Mouse (Mus musculus) left cerebral cortex, postnatal 36 days (tissue): ENCODE measurements at regions not wholly inside any gene's neighbourhood (a gene's known extent, or its start where the extent isn't known, plus 50 kb on each side); places are given as distances from the start of the nearest gene placed in this dataset.

Experiments
- DNase-seq, 2 experiments: peaks; one replicate each; pipeline ENCODE4 v3.0.0; 2021 to 2022; ENCODE audit warnings: low spot score in 2 of 2, mixed read lengths in 1 of 2
- intact Hi-C: fragments of 180-260 bp; cut with DNase I; formaldehyde crosslinking; loops from one replicate; pipeline ENCODE4 v1.15.1; 2025

DNA sequence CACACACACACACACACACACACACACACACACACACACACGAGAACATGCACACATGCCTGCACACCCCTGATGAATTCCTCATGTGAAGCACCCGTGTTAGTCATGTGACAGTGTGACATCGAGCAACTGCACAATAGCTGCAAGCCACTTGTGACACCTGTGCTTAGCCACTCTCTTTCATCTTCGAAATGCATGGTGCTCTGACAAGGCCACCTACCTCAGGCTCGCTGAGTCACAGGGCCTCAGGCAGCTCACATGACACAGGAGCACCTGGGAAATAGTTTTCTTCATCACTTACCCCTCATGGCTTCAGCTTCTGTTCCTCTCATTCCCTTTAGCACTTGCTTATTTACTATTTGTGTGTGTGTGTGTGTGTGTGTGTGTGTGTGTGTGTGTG, 213.4 kb upstream of the Zfp64 start:
- no peak for DNase-seq
- intact Hi-C loops: no loop called here

DNA sequence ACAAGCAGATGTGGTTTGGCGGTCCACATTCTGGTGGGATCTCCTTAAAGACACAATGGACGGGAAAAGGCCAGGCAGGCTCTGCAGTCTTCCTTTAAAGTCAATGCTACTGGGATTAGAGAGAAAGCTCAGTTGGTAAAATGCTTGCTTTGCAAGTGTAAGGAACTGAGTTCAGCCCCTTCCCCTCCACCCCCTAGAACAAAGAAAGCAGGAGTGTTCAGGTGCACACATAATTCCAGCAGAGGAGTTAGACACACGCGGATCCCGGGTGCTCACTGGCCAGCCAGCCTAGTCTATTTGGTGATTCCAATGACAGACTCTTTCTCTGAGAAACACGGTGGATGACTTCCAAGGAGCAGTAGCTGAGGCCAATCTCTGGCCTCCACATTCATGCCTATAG, 213.0 kb upstream of the Zfp64 start:
- DNase-seq: no peak
- intact Hi-C loops: no loop called here

DNA sequence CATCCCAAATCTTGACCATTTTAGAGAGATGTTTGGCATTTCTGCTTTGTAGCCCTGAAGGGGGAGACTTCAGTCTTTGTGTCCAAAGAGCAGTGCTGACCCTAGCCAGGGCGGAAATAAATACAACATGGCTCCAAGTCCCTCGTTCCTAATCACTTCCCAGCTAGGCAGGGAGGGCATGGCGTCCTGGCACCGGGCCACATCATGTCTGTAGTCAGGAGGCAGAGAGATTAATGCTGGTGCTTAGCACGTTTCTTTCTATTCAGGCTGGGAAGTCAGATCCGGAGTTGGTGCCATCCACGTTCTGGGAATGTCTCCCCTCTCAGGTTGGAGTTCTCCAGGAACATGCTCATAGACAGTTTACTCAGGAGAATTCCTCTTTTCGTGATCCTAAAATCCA, 206.3 kb upstream of the Zfp64 start:
- DNase-seq: no peak
- intact Hi-C loops: no loop called here

DNA sequence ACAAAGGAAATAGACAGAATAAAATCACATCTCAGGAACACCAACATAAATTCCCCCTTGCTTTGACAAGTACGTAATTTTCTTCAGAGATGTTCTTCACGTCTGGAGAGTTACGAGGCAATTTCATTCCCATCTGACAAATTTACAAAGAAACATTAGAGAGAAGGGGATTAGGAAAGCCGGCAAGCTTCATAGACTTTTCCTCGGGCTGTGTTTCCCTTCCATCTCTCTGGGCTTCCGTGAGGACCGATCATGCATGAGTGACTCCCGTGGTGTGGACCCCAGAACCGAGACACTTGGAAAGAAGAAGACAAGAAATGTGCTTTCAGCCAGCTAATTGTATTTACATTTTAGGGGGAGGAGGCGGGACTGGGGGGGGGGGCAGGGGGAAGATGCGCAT, 203.4 kb upstream of the Zfp64 start:
- intact Hi-C loops: no loop called here
- DNase-seq: no peak

DNA sequence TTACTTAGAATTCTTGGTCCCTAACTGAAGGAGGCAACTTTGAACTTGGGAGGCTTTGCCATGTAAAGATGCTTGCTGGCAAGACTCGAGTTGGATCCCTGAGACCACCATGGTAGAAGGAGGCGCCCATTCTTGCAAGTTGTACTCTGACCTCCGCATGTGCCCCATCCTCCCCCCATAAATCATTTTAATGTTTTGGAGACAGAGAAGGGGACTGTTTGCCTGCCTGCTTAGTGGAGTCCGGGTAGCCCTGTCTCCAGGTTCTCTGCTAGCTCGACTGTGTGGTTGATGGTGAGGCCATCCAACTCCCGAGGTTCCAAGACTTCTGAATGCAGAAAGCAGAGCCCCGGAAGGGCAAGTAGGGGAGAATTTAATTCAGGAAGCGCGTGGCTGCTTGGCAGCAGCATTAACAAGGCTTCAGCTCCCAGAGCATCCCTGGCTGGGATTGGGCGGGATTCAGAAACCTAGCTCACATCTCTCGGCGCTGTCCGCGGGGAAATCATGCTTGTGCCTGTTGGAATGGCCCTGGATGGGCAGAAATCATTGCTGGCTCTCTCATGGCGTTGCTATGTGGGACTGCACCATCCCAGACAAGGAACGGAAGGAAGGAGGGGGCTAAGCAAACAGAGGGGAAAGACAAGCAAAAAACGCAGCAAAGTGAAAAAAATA, 202.8 kb upstream of the Zfp64 start:
- intact Hi-C loops: no loop called here
- no peak for DNase-seq

DNA sequence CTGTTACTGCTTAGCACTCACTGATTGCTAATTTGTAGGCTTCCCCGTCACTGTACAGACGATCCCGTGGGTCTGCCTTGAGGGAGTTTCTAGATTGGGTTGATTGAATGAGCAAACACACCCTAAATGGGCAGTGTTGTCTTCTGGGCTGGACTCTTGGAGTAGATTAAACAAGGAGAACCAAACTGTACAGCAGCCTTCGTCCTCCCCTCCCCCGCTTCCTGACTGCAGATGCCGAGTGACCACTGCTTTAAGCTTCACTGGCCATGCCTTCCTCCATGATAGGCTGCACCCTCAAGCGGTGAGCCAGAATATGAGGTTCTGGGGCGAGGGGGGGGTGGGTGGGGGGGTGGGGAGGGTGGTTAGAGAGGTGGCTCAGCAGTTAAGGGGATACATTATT, 201.5 kb upstream of the Zfp64 start:
- intact Hi-C loops: no loop called here
- no peak for DNase-seq

DNA sequence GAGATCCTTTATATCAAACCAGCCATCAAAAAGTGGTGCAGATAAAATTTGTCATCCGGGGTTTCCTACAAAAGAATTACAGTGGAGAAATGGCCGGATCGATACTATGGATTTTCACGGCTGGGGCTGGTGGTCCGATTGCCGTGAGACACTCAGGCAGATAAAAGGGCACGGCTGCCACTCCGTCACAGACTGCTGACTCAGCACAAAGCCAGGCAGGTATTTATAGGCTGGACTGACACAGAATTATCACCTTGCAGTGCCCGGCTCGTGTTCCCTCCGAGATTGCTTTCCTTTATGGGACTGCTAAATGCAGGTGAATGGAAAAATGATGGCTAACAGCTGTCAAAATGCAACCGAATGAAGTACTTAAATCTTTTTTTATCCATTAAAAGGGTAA, 199.5 kb upstream of the Zfp64 start:
- DNase-seq: no peak
- intact Hi-C loops: no loop called here

DNA sequence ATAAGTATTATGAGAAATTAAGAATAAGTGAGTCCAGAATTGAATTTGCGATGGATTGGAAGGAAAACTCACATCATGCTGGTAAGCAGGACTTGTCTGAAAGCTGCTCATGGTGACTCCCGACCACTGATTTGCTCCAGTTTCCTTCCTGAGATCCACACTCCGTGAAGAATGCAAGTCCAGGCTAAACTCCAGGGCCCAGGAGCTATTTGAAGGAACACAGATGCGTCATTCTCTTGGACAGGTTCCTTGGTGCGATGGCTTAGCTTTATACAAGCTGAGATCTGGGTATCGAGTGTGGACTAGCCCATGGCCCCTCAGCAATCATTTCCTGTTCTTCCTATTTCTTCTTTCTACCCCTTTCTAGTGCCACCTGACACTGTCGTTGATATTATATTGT, 192.3 kb upstream of the Zfp64 start:
- intact Hi-C loops: no loop called here
- peak in 1 of 2 experiments; percentile 36 for DNase-seq

DNA sequence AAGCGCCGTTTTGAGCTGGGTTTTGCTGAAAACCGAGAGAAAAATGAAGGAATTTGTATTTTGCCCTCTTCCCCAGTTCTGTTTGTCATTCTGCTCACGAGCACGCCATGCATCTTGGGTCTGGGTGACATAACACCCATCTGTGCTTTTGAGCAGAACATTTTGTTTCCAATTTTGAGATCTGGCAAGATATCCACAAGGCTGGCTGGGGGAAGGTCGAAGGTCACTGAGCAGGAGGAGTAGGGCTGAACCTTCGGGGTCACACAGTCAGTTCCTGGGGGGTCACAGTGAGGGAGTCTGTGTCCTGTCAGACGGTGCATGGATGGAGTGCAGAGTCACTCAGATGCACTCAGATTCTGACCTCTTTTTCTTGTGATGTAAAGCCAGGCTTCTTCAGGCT, 186.8 kb upstream of the Zfp64 start:
- intact Hi-C loops: no loop called here
- DNase-seq: no peak

DNA sequence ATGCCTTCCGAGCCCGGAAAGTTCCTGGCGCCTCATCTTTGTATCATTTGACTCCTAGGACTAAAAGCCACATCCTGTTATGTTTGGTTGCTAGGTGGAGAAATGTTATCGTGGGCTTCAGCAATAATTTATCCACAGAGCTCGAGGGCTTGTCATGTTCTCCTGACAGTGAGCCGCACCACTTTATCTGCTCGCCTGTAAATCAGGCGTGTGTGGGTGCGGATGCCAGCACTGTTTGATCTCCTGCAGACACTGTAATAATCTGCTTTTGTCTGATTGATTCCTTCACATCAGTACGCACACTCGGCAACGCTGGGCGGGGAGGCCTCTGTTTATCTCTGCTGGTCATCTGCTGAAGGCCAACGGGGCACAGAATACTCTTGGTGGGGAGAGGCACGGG, 178.5 kb upstream of the Zfp64 start:
- intact Hi-C loops: no loop called here

DNA sequence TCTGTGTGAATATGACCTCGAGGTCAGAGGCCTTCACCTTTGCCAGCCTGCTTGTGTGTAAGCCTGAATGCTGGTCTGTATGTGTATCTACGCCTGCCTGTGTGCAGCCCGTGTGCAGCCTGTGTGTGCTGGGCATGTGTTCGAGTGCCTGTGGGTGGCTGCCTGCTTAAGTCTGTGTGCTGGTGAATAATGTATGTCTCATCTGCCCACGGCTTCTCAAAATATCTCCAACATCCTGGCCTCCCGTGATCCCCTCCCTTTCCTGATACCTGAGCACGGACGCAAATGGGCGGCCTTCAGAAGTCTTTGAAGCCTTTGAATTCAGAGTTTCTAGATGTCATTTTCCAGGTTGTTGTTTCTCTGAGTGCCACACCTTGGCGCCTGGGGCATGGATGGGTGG, 170.1 kb upstream of the Zfp64 start:
- peak in 1 of 2 experiments; percentile 59 for DNase-seq
- intact Hi-C loops: no loop called here

More for the DNA sequence above, 178.5 kb upstream of the Zfp64 start:
- no peak for DNase-seq

DNA sequence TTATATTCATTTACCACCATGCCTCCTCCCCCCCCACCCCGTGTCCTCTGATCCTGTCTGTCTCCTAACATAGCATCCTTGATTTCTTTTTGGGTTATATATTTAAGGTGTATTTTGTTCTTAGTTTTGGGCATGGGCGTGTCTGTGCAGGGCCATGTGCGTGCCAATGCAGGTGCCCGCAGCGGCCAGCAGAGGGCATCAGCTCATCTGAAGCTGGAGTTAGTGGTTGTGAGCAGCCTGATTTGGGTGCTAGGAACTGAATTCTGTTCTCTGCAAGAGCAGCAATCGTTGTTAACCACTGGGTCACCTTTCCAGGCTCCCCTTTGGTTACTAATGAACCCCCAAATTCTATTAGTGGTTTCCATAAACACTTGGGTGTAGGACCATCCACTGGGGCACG, 167.5 kb upstream of the Zfp64 start:
- no peak for DNase-seq
- intact Hi-C loops: no loop called here

DNA sequence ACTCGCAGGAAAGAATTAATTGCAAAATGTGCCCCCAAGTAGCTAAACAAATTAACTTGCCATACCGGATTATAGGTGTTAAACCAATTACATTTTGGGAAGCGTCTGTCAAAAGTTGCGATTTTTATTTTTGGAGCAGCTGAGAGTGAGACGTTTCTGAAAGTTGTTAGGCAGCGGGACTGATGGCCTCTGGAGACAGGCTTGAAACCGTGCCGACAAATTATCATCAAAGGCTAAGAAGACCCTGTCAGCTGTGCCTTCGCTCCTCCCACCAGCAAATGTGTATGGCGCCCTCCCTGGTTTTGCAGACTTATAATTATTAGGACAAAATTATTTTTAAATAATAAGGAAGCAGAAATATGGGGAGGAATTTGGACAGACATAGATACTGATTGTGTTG, 161.5 kb upstream of the Zfp64 start:
- intact Hi-C loops: no loop called here
- DNase-seq: no peak

DNA sequence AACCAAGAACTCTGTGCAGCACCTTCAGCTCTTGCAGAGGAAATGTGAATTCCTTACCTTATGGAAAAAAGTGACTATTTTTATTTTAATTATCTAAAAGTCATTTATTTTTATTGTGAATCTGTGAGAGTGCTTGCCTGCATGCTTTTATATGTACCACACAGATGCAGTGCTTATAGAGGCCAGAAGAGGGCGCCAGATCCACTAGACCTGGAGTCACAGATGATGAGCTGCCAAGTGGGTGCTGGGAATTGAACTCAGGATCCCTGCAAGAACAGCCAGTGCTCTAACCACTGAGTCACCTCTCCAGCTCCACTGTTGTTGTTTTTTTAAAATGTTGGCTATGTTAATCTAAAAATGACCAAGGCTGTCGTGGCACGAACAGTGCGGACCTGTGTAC, 153.7 kb upstream of the Zfp64 start:
- no peak for DNase-seq
- intact Hi-C loops: loop anchor here (5.0 kb wide), 1 partner anchor 47 kb away; no protein-coding TSS in a partner anchor

DNA sequence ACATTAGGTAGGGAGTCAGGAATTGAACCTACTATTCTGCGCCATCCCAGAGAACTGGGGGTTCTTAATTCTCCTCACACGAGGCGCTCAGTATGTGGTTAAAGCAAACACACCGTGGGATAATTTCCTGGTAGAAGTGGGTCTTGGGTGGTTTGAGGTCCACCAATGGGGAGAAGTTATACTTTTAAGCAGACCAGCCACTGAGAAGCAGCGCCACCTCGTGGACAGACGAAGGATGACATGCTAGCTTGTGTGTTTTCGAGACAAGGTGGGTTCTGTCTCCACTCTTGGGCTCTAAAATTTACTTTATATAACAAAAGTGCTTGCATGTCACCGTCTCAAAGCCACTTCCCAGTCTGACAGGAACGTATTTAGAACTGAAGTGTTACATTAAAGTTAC, 152.7 kb upstream of the Zfp64 start:
- DNase-seq: peak in 1 of 2 experiments; percentile 10
- intact Hi-C loops: loop anchor here (5.0 kb wide), 1 partner anchor 46 kb away; no protein-coding TSS in a partner anchor

DNA sequence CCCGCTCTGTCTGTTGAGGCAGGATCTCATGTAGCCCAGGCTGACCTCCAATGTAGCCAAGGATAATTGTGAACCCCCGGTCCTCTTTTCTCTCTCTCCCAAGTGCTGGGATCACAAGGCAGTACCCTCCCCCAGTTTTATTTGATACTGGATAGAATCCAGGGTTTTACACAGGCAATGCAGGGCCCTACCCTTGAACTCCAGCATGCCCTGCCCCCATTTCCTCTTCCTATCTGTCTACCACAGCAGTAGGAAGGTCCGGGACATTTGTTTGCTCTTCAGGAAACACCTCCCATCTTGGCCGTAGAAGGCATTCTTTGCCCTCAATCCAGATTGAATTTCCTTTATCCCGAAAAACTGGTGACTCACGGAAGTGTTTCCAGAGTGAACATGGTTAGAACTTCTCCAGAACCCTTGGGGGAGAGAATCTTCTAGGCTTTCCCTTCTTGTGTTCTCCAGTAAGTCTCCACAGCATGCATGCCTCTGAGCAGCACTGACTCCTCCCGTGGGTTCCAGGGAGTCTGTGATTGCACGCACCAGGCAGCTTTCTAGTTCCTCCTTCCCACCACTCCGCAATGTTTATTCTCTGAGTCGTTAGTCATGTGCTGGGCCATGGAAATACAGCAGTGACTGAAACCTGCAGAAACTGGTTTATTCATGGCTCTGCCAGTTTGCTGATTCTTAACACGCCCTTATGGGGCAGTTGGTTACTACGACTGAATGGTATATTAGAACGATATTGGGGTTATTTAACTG, 146.3 kb upstream of the Zfp64 start:
- DNase-seq: no peak
- intact Hi-C loops: no loop called here

DNA sequence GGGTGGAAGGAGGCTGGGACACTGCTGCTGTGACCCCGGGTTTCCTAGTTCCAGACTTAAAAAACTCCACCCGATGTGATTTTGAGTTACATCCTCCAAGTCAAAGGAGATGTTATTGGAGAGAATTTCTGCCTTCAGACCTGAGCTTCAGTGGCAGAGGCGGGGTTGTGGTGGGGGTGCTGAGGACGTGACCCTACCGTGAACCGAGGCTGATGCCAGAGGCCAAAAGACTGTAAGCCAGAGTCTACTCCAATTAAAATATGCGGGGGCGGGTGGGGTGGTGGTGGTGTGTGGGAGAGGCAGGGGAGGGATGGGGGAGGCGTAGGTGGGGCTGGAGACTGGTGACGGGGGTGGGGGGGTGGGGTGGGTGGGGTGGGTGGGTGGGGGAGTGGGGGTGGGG, 145.1 kb upstream of the Zfp64 start:
- intact Hi-C loops: no loop called here
- DNase-seq: no peak

DNA sequence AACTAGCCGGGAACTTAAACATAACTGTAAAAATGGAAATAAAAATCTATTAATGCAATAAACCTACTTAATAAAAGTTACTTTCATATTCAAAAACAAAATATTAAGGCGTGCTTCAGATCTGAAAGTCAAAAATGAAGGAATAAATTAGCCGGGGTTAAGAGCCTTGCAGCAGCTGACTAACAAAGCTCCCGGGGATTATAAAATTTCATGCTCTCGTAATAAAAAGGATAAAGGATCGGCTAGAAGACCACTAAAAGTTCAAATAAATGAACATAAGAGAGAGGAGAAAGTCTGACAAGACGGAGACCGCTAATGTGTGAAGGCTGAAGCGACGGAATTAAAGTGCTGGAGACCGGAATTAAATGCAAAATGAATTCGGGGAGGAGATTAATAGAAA, 144.3 kb upstream of the Zfp64 start:
- intact Hi-C loops: no loop called here
- DNase-seq: no peak

DNA sequence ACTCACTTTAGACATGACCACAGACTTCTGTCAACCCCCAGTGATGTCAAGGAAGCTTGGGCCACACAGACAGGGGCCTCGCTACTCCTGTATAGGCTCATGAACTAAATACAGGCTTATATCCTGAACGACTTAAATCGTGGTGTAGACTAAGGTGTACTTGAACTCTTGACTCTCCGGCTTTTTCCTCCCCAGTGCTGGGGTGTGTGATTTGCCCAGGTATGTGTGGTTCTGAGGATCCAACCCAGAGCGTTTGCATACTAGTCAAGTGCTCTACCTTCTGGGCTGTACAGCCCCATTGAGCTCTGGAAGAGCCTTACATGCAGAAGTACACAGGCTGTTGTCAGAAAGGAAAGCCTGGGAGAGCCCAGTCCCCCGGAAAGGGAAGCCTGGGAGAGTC, 143.2 kb upstream of the Zfp64 start:
- DNase-seq: no peak
- intact Hi-C loops: no loop called here

DNA sequence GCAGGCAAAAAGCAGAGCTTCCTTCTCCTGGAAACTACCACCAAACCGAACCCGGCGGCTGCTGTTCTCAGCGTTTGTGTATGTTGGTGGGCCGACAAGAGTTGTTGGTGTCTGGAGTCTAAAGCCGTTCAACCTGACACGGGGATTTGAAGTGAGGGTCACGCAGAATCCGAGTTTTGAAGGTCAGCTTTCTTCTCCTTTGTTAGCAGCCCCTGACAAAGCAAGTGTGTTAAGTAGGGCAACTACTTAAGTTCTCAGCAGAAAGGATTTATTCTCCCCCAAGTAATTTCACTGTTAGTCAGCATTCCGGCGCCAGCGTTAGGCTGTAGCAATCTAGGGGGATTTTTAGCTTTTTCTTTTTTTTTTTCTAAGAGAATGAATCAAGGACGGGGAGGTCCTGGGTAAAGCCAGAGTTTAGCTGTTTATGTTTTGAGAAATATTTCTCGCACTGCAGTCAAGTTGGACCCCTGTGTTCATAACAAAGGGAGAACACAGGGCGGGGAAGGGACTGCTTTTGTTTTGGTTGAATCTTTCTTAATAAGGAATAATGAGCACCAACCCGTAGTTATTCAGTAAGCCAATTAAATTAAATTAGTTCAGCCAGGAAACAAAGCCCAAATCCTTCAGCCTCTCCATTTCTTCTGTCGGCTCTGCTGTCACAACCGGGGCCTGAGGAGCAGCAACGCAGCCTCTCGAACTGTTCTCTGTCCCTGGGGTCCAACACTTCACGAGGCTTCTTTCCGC, 138.8 kb upstream of the Zfp64 start:
- no peak for DNase-seq
- intact Hi-C loops: no loop called here

DNA sequence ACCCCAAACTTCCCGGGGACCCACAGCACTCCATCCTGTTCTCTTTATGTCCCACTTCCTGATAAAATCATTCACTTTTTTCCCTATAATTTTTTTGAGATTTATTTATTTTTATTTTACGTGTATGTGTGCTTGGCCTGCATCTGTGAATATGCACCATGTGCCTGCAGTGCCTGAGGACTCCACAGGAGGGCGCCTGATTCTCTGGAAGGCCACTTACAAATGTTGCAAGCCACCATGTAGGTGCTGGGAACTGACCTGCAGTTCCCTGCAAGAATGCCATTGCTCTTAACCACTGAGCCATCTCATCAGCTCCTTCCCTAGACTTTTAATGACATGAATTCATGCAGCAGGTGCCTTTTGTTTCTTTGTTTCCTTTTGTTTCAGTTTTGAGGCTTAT, 134.9 kb upstream of the Zfp64 start:
- no peak for DNase-seq
- intact Hi-C loops: no loop called here
